Mouse (Mus musculus) neutrophil, adult 5-6 weeks (primary cell): ENCODE measurements around the gene Hectd3. TPM values are rescaled to one million over a fixed set of nuclear protein-coding genes. Genes with fewer than 3 reads are reported as not detected.
A peak's percentile ranks its signal among the peaks of the same experiment; 100 is the strongest.

Source experiments
- ATAC-seq: fragments of 151-379, 151-347 bp; 2 replicates; pipeline ENCODE4 v1.8.0; 2017; ENCODE audit warnings: mild to moderate bottlenecking, moderate TSS enrichment; ENCODE audit not compliant: insufficient number of reproducible peaks, poor library complexity, low FRiP score, severe bottlenecking; ENCODE audit errors: extremely low read depth
- total RNA-seq: library from RNA; stranded (forward); fragments of 200-1000 nt; gene quantifications from 2 replicates; pipeline ENCODE4 v1.2.3, GENCODE M21; 2017

Gene Hectd3
- total RNA-seq = 41.3 and 50.8 TPM in 2 replicates

DNA sequence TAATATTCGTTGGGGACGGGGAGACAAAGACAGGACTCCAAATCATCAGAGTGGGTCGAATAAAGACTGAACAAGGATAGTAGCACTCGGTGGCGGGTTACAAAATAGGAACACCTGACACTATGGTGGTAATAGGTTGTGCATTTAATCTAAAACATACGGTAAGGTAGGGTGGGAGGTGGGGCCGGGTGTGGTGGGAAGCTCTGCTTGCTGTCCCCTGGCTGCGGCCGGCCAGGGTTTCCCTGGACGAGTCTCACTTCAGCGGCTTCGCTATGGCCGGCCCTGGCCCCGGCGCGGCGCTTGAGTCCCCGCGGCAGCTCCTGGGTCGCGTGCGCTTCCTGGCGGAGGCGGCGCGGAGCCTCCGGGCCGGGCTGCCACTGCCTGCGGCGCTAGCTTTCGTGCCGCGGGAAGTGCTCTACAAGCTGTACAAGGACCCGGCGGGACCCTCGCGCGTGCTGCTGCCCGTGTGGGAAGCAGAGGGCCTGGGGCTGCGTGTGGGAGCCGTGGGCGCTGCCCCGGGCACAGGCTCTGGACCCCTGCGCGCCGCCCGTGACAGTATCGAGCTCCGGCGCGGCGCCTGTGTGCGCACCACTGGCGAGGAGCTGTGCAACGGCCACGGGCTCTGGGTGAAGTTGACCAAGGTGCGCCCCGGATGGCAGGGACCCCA lies at the start of gene Hectd3:
TSS of gene Hectd3 (plus strand) at position 187 of the 667 bp plus-strand sequence.
- peak; percentile 35 for ATAC-seq

GRCm38 (mm10) chr4:116951642-116952041 lies 43.5 kb upstream of the Hectd3 start:
- ATAC-seq = no peak

- ATAC-seq = no peak
Observed at GRCm38 (mm10) chr4:116954951-116955350, 40.2 kb upstream of the Hectd3 start.

- ATAC-seq = no peak
Observed at GRCm38 (mm10) chr4:116976503-116976902, 18.6 kb upstream of the Hectd3 start.

DNA sequence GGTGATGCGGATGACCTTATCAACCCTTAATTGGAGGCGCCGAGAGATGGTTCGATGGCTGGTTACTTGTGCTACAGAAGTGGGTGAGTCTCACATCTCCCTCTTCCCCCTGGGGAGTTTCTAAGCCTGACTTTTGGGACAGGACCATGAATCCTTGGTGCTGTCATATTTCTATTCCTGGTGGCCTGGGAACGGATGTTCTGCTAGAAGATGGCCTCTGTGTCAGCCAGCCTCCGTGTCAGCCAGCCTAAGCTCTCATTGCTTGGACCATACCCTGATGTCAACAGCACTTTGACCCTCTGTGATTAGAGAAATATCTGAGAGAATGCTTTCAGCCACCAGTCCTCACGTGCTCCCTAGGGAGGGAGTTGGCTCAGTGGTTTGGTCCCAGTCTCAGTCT lies 9.4 kb upstream of the Hectd3 start:
- ATAC-seq = no peak

DNA sequence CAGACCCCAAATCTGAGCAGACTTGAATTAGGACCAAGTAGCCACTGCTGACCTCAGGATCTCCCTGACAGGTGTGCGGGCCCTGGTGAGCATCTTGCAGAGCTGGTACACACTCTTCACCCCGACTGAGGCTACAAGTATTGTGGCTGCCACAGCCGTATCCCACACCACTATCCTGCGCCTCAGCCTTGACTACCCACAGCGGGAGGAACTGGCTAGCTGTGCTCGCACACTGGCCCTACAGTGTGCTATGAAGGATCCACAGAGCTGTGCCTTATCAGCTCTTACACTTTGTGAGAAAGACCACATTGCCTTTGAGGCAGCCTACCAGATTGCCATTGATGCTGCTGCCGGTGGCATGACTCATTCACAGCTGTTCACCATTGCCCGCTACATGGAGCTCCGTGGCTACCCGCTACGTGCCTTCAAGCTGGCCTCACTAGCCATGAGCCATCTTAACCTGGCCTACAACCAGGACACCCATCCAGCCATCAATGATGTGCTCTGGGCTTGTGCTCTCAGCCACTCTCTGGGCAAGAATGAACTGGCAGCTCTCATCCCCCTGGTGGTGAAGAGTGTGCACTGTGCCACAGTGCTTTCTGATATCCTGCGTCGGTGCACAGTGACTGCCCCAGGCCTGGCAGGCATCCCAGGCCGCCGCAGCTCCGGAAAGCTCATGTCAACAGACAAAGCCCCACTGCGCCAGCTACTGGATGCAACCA lies 8.6 kb upstream of the Hectd3 start:
- peak; percentile 40; the same call in 1 of the 2 replicates for ATAC-seq

GRCm38 (mm10) chr4:116987122-116987456 lies 8.0 kb upstream of the Hectd3 start:
- ATAC-seq = no peak

DNA sequence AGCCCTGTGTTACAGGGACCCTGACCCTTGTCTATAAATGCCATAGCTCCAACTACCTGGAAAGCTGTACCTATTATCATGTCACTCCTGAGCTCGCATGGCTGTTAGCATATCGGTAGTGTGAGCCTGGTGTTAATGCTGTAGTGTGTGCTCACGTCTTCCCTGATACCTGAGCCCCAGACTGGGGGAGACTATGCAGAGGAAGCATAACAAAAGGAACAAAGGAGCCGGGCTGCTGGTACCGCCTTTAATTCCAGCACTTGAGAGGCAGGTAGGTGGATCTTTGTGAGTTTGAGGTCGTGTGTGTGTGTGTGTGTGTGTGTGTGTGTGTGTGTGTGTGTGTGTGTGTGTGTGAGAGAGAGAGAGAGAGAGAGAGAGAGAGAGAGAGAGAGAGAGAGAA lies 5.4 kb upstream of the Hectd3 start:
- no peak for ATAC-seq

DNA sequence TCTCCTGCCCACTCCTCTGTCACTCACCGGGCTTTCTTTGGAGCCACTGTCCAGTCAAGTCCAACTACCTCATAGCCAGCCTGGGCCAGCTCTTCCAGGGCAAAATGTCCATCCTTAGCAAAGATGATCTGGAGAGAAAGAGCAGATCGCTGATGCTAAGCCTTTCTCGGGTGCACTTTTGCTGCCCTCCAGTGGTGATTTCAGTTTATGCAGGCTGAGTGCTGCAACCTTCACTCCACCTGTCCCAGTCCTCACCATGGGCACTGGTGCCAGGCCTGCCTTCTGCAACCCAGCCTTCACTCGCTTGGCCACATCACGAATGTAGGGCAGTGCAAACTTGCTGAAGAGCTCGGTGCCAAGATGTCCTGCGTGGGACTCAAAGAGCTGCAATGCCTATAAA lies 3.8 kb upstream of the Hectd3 start:
- ATAC-seq = peak; percentile 57

GRCm38 (mm10) chr4:116993672-116994621 lies 1.2 kb upstream of the Hectd3 start, which contains the start of gene Urod:
Gene Urod, minus strand, starts transcription at chr4:116994413.
- ATAC-seq = peak; percentile 86

GRCm38 (mm10) chr4:116995798-116996135 lies 650 bp downstream of the Hectd3 start:
- ATAC-seq = no peak

DNA sequence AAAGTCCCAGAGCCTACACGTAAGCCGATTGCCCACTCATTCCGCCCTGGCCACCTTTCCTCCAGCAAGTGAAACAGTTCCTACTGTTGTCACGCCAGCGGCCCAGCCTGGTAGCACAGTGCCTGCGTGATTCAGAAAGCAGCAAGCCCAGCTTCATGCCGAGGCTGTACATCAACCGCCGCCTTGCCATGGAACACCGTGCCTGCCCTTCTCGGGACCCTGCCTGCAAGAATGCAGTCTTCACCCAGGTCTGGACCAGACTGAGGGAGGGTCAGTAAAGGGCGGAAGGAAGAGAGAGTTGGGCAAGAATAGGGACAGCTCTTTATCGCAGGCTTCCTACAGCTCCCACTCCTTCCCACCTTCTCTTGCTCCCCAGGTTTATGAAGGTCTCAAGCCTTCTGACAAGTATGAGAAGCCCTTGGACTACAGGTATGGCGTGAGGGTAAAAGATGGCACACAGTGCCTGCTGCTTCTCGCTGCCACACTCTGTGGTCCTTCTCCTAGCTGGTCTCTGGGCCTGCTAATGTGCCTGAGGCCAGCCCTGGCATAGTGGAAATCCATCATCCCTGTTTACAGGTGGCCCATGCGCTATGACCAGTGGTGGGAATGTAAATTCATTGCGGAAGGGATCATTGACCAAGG lies 4.5 kb downstream of the Hectd3 start:
- no peak for ATAC-seq

DNA sequence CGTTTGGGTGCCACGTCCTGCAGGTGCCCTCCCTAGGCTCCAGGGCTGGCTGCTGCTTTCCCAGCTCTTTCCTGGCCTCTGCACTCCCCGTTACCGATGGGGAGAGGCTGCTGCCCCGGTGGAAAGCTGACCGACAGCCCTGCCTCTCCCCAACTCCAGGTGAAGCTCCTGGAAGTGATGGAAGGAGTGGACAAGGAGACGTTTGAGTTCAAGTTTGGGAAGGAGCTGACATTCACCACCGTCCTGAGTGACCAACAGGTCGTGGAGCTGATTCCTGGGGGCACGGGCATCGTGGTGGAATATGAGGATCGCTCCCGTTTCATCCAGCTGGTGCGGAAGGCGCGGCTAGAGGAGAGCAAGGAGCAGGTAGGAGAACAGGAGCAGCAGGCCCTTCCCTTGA lies 6.8 kb downstream of the Hectd3 start:
- ATAC-seq = no peak

DNA sequence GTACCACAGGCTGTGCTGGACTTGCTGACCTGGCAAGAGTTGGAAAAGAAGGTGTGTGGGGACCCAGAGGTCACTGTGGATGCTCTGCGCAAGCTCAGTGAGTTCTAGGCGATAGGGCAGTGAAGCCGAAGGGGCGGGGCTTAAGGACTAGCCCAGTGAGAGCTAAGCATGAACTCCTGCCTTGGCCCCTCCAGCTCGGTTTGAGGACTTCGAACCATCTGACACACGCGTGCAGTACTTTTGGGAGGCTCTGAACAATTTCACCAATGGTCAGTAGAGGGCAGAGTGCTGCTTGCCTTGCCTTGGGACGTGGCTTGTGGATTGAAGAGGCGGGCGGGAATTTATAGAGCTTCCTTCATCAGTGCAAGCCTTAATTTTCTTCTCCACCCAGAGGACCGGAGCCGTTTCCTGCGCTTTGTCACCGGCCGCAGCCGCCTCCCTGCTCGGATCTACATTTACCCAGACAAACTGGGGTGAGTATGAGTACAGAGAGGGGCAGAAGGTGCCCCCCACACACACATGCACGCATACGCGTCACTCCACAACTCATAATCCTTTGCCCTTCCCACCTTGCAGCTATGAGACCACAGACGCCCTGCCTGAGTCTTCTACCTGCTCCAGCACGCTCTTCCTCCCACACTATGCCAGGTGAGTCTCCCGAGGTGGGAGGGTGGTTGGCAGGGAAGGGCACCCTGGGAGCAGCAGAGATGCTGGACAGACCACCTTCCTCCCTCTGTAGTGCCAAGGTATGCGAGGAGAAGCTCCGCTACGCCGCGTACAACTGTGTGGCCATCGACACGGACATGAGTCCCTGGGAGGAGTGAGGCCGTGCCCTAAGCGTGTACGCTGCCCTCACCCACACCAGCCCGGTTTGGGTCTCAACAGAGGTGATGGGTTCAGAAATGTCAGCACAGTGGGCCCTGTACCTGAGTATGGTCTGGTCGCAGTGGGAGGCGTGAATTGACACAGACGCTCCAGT lies 7.7 kb downstream of the Hectd3 start:
- peak; percentile 37; the same call in 1 of the 2 replicates for ATAC-seq

DNA sequence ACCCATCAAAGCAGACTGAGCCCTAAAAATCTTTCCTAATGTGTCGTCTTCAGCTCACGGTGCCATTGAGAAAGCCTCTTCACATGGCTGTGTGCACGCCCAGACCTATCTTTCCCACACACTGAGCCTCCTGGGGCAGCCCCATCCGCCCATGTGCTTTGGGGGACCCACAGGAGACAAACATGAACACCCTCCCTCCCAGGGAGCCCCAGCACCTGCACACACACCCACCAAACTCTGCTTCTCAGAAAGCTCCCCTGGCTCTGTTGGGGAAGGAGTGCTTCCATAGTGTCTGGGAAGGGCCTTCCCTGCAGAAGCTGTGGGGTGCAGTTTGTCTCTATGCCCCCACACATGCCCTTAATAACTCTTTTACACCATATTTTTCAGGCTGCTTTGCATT lies 9.5 kb downstream of the Hectd3 start:
- no peak for ATAC-seq

DNA sequence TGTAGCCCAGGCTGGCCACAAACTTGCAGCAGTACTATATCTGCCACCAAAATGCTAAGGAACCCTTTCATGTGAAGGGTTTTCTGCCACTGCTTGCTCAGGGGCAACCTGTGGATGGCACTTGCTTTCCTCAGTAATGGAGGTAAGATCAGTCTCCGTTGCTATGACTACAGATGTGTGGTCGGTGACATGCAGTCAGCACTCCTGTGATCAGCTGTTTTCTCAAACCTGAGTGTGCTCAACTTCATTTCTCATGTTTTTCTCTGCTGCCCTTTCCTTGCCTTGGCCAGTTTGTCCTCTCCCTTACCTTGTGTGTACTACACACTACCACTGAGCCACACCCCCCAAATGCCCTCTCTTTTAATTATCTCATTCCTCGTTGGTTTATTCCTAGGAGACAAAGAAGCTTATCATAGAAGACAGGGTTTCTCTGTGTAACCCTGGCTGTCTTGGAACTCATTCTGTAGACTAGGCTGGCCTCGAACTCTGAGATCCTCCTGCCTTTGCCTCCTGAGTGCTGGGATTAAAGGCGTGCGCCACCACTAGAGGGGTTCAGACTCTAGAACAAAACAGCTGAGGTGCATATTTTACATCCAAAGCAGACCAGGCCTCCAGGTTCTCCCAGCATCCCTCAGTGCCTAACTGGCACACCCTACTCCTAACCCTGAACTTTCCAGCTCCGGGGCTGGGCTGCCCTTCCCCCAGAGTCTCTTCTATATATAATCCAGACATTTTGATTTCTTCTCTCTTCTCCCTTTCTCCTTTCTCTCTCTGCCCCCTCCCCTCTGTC lies 10.7 kb downstream of the Hectd3 start:
- ATAC-seq = no peak

DNA sequence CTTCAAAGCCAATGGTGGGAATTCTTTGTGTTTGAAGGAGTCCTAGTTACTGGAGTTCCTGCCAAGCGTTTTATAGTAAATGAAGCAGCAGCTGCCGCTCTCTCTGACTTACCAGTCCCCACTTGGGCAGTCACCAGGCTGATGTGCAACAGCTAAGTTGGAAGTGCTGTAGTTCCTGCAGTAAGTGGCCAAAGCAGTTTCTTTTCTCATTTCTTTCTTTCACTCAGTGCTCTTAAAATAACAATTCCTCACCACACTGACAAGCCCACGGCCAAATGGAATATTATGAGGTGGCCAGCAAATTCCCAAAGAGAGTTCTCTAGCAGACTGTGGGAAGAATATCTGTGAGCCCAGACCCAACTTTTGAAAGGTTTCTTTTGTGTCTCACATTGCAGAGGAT lies 11.9 kb downstream of the Hectd3 start:
- ATAC-seq = no peak
